Mouse (Mus musculus) heart, postnatal 36 days (tissue): ENCODE results near the gene Saal1. TPM values are rescaled to one million over a fixed set of nuclear protein-coding genes. Genes with fewer than 3 reads are reported as not detected.
"Not testable (repeated sequence)": the region's sequence is repeated elsewhere in the genome, so short reads cannot be mapped to it uniquely, and the experiment has no call there.

Source experiments
- DNase-seq, 2 experiments: peaks; one replicate each; pipeline ENCODE4 v3.0.0; 2021 to 2022
- intact Hi-C: fragments of 180-260 bp; cut with DNase I; formaldehyde crosslinking; loops from one replicate; pipeline ENCODE4 v1.15.1; 2025
- total RNA-seq, 2 experiments: library from RNA; stranded (reverse); gene quantifications; 2 replicates each; pipeline ENCODE4 v1.2.3; 2021

Saal1 gene
- total RNA-seq, 2 experiments from 2014 or later: 3.8 to 4.3 TPM

DNA sequence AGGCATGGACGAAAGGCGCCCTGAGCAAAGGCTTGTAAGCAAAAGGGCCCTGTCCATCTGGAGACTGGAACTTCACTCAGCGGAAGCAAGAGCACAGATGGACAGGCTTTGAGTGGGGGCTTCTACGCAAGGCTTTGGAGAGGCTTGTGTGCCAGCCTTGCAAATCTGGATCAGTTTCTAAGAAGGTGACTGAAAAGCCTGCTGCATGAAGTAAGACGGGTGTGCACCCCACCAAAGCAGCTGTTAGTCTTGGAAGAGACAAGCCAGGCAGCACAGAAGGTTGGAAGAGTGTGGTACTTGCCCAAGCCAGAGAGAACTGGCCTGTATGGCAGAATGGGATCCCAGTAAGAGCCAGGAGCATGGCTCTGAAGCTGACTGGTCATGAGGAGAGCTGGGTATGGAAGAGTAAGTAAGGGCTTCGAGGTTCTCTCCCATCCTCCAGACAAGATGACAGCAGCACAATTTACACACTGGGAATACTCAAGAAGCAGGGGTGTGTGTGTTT is 9.9 kb downstream of the Saal1 start:
- intact Hi-C loops: loop anchor here (10.0 kb wide), 1 partner anchor 214 kb away; the partner anchor contains the start of gene Tsg101
- DNase-seq: no peak

GRCm38 (mm10) chr7:46696754-46697153 is 13.7 kb downstream of the Saal1 start:
- DNase-seq: no peak
- intact Hi-C loops: no loop called here

- intact Hi-C loops: no loop called here
- DNase-seq: no peak
Measured at GRCm38 (mm10) chr7:46686827-46687226, 23.7 kb downstream of the Saal1 start.

DNA sequence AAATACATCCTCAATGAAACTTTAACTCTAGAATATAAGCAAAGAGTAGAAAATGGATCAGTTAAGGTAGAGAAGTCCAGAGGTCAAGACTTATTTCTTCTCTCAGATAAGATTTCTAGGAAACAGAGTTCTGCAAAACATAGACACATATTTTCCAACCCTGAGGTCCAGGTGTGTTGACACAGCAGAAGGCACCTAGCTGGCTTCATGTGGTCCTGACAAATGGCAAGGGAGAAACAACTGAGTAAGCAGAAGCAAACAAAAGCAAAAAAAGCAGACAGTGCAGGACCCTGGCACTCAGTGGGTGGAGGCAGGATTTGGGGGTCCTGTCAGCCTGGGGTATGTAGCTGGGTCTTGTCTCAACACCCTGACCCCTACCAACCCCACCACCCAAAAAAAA is 29.7 kb downstream of the Saal1 start:
- intact Hi-C loops: no loop called here
- DNase-seq: no peak

DNA sequence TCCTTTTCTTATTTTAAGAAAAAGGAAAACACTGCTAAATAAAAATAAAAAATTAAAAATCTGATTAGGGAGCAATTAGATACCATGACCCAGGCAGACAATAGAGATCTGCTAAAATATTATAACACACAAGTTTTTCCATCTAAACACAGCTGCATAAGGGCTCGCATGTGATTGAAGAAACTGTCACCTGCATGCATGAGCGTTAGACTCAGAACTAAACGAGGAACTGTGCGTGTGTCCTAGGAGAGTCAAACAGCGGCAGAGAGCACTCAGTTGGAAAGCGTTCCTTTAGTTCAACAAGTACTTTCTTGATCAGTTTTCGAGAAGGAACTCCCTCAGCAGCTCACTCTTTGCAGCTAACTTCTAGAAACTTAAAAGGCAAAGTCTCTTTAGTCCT is 31.4 kb downstream of the Saal1 start:
- DNase-seq, intact Hi-C loops: not testable (repeated sequence)

DNA sequence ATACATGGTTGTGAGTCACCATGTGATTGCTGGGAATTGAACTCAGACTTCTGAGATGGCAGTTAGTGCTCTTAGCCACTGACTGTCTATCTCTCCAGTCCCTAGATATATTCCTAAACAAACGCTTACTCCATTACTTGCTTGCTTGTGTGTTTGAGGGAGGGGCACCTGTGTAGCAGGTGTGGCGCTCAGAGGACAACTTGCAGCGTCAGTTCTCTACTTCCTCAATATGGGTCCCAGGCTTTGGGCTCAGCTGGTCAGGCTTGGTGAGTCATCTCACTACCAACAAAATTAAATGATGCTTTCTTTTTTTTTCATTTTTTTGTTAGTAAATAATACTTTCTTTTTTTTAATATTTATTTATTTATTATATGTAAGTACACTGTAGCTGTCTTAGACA is 32.1 kb downstream of the Saal1 start:
- intact Hi-C loops: no loop called here

GRCm38 (mm10) chr7:46676808-46677360 is 33.6 kb downstream of the Saal1 start:
- DNase-seq: no peak
- intact Hi-C loops: no loop called here

More for the DNA sequence above, 32.1 kb downstream of the Saal1 start:
- no peak for DNase-seq

GRCm38 (mm10) chr7:46675886-46676285 is 34.6 kb downstream of the Saal1 start:
- intact Hi-C loops: no loop called here
- DNase-seq: no peak

- intact Hi-C loops: no loop called here
Measured at GRCm38 (mm10) chr7:46675061-46675460, 35.4 kb downstream of the Saal1 start.

DNA sequence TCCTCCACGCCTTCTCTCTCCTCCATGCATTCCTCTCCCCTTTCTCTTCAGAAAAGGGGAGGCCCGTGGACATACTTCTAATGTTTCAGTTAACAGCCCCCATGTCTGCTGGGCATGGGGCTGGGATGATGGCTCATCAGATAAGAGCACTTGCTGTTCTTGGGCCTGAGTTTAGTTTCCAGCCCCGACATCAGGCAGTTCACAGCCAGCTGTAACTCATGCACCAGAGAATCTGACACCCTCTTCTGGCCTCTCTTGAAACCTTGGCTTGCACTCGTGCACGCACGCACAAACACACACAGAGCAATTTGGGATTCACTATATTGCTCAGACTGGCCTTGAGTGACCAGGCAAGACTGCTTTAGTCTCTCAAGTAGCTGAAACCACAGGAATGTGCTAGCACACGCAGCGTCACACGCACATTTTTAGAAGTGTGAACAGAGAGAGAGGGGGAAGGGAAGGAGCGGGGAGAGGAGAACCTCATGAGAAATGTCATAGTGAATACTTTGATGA is 38.3 kb downstream of the Saal1 start, which contains the start of gene Tph1:
Gene Tph1 (minus strand): TSS at position 378 of the 513 bp plus-strand sequence.
- intact Hi-C loops: no loop called here
- DNase-seq: no peak

More at GRCm38 (mm10) chr7:46675061-46675460, 35.4 kb downstream of the Saal1 start:
- DNase-seq: no peak

GRCm38 (mm10) chr7:46667256-46667655 is 43.2 kb downstream of the Saal1 start:
- DNase-seq: no peak
- intact Hi-C loops: no loop called here

DNA sequence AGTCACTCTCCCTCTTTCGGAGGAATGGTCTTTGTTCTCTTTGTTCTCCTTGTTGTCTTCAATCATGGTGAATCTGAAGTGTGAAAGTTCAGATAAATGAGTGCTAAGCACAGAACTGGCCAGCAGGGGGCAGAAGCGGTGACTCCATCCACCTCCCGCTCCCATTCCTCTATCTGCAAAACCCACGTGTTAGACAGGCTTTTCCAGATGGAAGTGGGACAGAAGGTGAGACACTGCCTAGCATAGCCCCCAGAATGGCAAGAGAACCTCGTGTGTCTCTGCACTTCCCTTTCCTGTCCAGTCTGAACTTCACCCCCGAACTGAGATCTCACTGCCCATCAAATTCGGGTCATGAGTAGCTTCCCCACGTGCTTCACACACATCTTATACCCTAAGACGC is 45.2 kb downstream of the Saal1 start:
- peak in 1 of 2 experiments; percentile 6 for DNase-seq
- intact Hi-C loops: no loop called here

GRCm38 (mm10) chr7:46661591-46662090 is 48.8 kb downstream of the Saal1 start:
- no peak for DNase-seq
- intact Hi-C loops: no loop called here

GRCm38 (mm10) chr7:46652279-46652678 is 58.2 kb downstream of the Saal1 start:
- DNase-seq: no peak
- intact Hi-C loops: no loop called here

- DNase-seq, intact Hi-C loops: not testable (repeated sequence)
Measured at GRCm38 (mm10) chr7:46650231-46650630, 60.2 kb downstream of the Saal1 start.

DNA sequence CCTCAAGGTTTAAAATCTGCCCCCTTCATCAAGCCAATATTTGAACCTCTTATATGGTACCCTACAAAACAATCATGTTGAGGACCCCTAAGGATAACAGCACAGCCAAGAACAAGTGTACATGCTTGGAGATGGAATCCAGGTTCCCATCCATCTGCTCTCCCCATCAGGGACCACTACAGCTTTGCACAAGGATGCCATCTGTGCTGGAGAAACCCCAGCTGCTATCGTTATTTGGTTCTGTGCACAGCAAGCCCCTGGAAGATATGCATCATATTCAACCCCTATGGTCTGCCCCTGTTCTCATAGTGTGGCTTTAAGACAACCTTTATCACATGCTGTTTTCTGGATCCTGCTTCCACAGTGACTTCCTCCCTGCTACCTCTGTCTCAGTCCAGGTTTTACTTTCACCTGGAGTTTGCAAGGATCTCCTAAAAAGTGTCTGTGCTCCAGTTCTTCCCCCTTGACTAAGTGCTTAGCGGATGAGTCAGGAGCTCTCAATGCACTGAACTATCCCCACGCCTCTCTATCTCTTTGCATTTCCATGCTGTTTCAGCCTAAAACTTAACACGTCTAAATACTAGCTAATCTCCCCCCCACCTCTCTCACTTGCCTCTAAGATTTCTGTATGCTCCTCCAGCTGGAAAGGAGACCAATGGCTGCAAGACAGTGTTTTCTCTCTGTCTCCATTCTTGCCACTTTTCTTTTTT is 61.9 kb downstream of the Saal1 start:
- DNase-seq: no peak
- intact Hi-C loops: no loop called here

- DNase-seq: no peak
- intact Hi-C loops: no loop called here
Measured at GRCm38 (mm10) chr7:46643172-46643571, 67.3 kb downstream of the Saal1 start.

- intact Hi-C loops: no loop called here
- DNase-seq: no peak
Measured at GRCm38 (mm10) chr7:46640062-46640461, 70.4 kb downstream of the Saal1 start.

GRCm38 (mm10) chr7:46639692-46640031 is 70.8 kb downstream of the Saal1 start, which contains the start of gene Sergef:
Gene Sergef, minus strand, starts transcription at chr7:46639807.
- intact Hi-C loops: no loop called here

DNA sequence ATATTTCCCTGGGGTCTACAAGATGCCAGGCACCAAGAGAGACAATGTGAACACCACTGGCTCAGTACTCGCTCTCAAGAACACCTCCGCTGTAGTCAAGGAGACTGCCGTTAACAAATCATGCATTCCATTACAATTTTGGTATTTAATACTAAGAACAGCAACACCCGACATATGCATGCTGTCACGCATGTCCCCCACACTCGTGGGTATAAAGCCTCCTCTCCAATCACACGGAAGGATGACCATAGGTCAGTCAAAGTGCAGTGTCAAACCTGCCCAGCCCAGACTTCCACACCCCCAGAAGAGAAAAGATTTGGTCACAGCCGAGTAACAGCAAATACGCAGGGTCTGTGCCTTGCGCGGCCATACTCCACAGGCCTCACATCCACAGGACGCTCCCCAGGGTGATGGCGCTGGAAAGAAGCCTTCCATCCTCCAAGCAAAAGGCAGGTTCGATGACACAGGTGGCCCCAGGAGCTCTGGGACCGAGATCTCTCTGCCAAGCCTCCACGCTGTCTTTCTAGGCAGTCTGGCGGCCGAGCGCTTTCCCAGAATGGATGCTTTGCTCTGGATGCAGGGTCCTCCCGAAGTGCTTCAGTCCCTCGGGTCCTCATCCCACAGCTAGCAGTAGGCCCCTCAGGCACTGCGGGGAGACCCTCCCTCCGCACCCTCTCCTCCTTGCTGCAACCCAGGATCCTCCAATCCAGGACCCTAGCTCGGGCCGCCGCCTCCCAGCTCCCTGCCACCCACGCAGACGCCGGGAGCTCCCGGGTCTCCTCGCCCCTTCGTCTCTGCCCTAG is 71.4 kb downstream of the Saal1 start:
- DNase-seq: no peak
- intact Hi-C loops: no loop called here

More at GRCm38 (mm10) chr7:46639692-46640031, 70.8 kb downstream of the Saal1 start, which contains the start of gene Sergef:
- DNase-seq: peak; percentile 87 to 89
